Mouse (Mus musculus): ENCODE data around the gene Tas1r3.

The Tas1r3 gene

DNA sequence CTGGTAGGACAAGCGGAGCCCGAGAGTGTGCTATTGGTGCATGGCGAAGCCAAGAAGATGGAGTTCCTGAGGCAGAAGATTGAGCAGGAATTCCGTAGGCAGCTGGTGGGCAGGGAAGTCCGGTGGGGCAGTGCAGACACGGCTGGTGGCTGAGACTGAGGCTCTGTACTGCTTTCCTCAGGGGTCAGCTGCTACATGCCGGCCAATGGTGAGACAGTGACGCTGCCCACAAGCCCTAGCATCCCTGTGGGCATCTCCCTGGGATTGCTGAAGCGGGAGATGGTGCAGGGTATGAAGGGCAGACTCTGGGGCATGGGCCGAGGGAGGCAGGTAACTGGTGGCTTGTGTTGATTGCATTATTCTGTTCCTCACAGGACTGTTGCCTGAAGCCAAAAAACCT lies 24.5 kb upstream of the Tas1r3 start:
- DNase-seq (ENCODE audit: low read depth in 1 of 2, low spot score in 2 of 2) = no peak

DNA sequence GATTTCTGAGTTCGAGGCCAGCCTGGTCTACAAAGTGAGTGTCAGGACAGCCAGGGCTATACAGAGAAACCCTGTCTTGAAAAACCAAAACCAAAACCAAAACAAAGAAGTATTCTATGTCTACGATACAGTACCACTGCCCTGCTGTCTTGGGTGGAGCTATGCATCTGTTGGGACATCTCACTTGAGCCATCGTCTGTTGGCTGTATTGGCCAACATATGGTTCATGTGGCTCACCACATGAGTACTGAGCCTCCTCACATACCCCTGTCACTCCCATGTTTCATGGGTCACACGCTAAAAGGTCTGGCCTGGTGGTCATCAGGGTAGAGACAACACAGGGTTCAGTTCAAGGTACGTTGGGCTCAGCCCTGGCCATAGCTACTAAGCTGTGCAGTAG lies 23.2 kb upstream of the Tas1r3 start:
- no peak for DNase-seq (ENCODE audit: low read depth in 1 of 2, low spot score in 2 of 2)

DNA sequence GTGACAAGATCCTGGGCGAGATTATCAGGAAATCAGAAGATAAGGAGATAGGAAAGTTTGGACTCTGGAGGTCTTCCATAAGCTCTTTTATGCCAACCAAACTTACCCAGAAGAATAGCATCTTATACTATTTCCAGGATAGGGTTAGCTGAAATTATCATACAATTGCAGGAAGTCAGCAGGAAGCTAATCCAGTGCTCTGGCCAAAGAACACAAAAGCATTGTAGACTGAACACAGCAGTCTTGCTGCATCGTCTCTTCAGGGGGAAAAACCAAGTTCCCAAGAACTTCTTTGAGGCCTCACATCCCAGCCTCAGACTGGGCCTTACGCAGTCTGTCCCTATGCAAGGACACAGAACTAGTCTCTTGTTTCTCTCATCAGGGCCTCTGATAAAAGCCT lies 20.4 kb upstream of the Tas1r3 start:
- no peak for DNase-seq (ENCODE audit: low read depth in 1 of 2, low spot score in 2 of 2)

DNA sequence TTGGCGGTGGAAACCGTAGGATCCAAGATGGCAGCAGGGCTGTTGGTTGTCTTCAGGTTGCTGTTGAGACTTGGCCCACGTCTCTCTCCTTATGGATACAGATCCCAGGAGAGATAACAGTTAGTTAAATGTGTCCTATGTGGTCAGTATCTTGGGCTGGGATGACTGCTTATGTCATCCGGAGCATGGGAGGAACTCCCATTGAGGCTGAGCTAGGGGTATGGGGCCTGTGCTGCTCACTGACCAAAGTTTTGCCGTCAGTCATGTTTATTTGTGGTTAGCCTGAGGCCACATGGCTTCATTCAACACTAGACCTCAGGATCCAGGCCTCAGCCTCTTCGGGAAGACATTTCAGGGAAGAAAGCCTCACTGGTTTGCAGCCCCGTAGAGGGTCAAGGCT lies 8.2 kb upstream of the Tas1r3 start:
- no peak for DNase-seq (ENCODE audit: low read depth in 1 of 2, low spot score in 2 of 2)

DNA sequence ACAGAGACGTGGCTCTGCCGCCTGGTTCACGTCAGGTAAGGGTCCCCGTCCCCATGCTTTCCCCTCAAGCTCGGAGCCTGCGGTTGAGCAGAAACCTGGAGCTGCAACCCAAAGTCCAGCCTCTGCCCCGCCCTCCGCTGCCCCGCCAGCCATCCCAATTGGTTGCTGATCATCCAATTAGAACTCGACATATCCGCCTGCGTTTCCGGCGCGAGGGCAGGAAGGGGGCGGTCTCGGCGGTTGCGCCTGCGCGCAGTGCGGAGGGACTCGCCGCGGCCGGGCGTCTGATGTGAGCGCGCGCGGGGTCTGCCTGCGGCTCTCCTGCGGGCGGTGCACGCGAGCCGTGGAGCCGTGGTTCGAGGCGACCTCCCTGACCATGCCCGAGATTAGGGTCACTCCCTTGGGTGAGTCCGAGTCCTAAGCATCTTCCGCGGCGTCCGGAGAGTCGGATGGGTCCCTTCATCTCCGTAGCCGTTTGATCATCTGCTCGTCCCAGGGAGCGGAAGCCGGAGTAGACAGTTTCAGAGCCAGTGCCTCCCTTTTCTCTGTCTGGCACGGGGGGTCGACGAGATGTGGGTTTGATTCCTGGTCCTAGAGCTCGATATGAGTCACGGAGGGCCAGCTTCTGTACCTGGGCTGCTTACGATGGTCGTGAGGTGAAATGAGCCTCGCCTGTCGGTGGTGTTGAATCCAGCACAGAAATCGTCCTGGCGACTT lies 6.3 kb upstream of the Tas1r3 start, which contains the start of the genes Cptp and Ints11:
Gene Cptp, minus strand, starts transcription at position 124 of the 717 bp plus-strand sequence.
Gene Ints11, plus strand, starts transcription at position 230 of the 717 bp plus-strand sequence.
- peak; percentile 78 to 90 for DNase-seq (ENCODE audit: low read depth in 1 of 2, low spot score in 2 of 2)

DNA sequence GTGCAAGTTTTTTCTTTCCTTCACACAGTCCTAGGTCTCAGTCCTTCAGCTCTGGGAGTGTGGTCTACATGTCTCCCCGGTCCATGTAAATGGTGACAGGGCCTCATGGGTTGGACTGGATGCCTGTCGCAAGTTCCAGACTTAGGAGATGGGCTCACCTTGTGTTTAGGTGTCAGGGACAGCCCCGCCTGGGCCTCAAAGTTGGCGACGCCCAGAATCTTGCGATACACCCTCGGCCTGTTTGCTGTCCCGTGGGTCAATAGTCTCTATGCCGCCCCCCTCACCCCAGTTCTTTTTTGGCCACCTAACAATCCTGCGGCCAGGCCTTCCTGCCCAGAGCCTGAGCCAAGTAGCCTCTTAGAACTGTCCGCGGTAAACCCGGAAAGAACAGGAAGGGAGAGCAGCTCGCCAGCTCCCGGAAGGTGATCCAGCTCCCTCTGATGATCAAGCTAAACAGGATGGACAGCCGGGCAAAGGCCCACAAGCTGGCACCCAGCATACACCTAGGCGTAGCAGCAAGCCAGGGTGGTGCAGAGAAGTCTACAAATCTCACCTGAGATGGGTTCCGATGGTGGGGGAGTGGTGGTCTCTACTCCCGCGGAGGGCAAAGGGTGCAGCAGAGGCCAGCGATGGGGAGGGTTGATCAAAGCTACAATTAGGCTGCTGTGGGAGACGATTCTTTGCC lies 5.6 kb upstream of the Tas1r3 start:
- DNase-seq (ENCODE audit: low read depth in 1 of 2, low spot score in 2 of 2) = no peak

DNA sequence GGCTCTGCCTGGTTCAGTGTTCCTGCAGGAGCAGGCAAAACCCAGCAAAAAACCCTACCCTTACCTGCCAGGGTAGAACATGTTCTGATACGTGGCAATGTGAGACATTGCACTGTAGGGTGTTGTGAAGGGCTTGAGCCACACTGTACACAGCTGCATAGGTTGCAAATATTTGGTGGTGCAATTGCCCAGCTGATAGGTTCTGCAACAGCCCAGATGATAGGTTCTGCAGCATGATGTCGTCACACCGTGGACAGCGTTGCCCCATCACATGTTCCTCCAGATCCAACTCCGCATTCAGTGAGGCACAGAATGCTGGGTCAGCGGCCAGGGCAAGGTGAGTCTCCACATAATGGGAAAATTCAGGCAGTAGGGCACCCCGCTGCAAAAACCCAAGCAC lies 1.4 kb downstream of the Tas1r3 start:
- DNase-seq (ENCODE audit: low read depth in 1 of 2, low spot score in 2 of 2) = no peak

DNA sequence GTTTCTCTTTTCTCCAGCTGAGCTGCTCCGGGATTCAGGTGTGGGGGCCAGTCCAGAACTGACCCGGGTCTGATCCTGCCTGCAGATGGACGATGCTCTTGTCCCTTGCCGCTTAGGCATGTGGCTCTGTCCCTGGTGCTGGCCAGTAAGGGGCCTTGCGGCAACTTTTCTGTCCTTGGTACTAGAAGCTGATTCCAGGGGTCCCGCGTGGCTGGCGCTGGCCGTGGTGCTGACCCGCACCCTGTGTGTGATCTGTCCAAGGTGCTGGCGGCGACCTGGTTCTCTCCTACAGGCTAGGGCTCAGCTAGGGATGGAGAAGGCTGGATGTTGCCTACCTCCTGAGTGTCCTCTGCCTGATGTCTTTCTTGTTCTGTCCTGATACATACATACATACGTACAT lies 3.8 kb downstream of the Tas1r3 start:
- no peak for DNase-seq (ENCODE audit: low read depth in 1 of 2, low spot score in 2 of 2)

DNA sequence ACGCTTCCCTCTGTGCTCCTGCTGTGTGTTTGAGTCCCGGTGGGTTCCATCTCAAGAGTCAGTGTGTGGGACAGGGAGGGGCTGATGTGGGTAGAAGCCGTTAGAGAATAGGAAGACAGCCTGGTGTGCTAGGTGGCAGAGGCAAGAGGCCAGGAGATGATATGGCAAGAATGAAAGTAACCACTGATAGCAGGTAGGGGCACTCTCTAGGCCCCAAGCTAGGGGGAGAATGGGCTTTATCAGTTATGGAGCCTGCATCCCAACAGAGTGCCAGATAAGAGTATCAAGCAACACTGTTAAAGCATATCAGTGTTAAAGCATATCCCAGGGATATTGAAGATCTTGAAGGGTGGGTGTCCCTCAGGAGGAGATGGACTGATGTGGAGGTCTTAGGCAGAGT lies 6.3 kb downstream of the Tas1r3 start:
- DNase-seq (ENCODE audit: low read depth in 1 of 2, low spot score in 2 of 2) = no peak

DNA sequence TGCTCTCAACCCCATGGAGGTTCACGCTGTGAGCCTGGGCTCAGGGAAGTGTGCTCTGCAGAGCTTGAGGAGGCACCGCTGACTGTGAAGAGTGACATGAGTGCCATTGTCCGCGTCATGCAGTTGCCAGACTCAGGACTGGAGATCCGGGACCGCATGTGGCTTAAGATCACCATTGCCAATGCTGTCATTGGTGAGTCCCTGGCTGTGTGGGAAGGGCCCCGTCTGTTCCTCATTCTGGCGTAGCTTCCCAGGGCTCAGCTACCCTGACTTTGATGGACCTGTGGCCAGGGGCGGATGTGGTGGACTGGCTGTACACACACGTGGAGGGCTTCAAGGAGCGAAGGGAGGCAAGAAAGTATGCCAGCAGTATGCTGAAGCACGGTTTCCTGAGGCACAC lies 7.1 kb downstream of the Tas1r3 start:
- no peak for DNase-seq (ENCODE audit: low read depth in 1 of 2, low spot score in 2 of 2)

DNA sequence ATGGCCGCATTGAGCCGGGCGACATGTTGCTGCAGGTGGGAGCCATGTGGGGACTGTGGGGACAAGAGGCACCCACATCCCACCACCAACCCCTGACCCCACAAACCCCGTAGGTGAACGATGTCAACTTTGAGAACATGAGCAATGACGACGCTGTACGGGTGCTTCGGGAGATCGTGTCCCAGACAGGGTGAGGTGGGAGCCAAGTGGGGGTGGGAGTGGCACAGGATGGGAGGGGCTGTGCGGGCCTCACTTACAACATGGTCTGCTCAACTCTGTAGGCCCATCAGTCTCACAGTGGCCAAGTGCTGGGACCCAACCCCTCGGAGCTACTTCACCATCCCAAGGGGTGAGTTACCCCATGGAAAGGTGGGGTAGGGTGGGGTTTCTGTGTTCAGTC lies 8.2 kb downstream of the Tas1r3 start:
- no peak for DNase-seq (ENCODE audit: low read depth in 1 of 2, low spot score in 2 of 2)

DNA sequence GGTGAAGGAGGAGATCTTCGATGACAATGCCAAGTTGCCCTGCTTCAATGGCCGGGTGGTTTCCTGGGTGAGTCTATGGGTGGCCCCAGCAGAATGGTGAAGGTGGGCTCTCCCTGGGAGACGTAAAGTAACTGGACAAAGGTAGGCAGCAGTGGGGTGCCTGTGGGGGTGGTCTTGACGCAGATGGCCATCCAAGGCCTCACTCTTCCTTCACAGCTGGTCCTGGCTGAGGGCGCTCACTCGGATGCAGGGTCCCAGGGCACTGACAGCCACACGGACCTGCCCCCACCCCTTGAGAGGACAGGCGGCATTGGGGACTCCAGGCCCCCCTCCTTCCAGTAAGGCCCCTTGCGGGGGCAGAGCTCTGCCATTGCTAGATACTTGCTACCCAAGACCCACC lies 9.7 kb downstream of the Tas1r3 start:
- DNase-seq (ENCODE audit: low read depth in 1 of 2, low spot score in 2 of 2) = no peak

DNA sequence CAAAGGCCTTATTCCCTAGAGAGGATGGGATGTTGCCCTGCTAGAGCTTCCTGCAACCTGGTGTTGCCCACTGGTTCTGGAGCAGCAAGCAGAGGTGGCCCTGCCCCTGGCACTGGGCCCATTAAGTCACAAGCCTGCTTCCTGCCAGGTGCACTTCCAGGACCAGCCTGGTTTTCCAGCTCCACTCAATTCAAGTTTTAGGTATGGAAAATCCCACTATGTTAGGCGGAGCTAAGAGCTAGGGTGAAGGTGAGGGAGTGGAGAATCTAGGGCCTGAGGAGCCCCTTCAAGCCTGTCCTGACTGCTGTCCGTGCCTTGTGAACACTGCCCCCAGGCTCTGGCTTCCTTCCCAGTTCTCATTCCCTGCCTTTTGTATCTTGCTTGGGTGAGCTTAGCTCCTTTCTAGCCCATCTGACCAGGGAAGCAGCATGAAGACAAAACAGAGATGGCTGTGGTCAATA lies 11.2 kb downstream of the Tas1r3 start:
- DNase-seq (ENCODE audit: low read depth in 1 of 2, low spot score in 2 of 2) = no peak

DNA sequence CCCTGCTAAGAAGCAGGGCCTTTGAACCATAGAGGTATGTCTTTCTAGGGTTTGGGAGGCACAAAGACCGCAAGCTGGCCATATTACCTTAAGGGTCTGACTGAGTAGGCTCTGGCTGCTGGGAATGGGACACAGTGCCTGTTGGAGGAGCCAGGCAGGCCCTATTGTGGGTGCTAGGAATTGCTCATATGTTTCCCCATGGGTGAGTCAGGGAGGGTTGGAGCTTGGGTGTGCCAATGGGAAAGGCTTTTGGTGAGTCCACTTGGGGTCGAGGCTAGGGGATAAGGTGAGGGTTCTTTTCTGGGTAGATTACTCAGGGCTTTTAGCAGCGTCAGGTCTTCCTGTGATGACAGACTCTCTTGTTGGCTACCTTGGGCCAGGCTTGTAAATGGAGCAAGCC lies 11.8 kb downstream of the Tas1r3 start:
- no peak for DNase-seq (ENCODE audit: low read depth in 1 of 2, low spot score in 2 of 2)

DNA sequence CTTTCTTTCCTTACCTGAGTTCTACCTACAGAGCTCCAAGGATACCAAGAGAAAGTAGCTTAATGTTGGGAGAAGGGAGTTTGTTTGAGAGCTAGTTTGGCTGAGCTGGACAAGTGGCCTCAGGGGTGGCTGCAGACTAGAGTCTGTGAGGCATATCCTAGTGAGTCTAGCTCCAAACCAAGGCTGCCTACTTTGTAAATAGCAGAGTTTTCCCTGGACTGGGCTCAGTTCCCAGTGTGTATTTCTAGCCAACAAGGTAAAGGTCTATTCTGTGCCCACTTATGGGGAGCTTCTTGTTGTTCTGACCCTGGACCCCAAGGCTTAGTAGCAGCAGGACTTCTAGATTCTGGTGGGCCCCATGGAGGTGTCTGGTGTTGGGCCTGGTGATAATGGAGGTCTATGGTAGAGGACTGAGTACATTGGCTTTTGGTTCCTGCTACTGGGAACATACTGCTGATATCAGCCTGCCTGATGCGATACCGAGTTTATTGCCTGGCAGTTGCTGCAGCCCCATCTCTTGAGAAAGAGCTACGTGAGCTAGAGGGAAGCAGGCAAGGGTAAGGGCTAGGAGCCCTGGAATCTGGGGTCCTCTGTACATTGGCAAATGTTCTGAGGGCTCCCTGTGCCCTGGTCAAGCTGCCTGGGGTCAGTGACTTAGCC lies 13.2 kb downstream of the Tas1r3 start:
- no peak for DNase-seq (ENCODE audit: low read depth in 1 of 2, low spot score in 2 of 2)

DNA sequence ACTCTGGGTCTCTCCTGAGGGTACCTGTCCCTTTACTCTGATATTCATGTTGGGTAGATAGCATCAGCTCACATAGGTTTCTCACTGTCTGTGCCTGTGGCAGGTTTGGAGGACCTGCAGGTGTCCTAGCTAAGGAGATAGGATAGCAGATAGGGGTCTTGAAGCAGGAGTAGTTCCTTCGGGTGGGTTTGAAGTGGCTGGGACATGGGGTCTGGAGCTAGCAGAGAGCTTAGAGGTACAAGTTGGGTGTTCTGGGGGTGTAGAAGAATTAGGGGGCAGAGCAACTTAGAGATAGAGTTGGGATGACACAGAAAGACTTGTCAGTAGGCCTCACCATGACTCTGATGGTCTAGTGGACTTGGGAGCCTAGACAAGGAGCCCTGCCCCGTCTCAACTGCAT lies 13.8 kb downstream of the Tas1r3 start:
- DNase-seq (ENCODE audit: low read depth in 1 of 2, low spot score in 2 of 2) = no peak

DNA sequence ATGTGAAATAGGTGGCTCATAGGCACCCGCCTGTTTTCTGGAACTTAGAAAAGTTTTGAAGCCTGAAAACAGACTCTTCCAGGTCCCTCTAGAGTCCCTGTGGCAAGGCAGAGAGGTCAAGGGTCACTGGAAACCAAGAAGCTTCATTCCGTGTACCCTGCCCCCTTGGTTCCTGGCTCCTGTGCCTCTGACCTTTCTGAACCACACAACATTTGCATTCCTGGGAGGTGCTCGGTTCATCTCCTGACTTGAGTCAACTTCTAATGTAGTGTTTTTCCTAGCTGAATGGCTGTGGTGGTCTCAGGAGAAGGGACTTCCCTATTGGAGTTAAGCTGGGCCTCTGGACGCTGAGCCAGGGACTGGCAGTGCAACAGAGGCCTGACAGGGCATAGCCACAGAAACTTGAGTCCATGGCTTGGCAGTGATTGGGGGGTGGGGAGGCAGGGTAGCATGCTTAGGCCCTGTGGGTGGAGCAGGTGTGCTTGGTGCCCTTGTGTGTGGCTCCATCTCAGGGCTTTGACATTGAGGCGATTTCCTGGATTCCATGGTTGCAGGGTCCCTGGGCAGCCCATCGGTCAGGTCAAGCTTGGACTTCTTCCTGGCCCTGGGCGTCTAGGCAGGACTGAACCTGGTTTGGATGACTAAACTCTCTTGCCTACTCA lies 14.6 kb downstream of the Tas1r3 start:
- DNase-seq (ENCODE audit: low read depth in 1 of 2, low spot score in 2 of 2) = no peak

DNA sequence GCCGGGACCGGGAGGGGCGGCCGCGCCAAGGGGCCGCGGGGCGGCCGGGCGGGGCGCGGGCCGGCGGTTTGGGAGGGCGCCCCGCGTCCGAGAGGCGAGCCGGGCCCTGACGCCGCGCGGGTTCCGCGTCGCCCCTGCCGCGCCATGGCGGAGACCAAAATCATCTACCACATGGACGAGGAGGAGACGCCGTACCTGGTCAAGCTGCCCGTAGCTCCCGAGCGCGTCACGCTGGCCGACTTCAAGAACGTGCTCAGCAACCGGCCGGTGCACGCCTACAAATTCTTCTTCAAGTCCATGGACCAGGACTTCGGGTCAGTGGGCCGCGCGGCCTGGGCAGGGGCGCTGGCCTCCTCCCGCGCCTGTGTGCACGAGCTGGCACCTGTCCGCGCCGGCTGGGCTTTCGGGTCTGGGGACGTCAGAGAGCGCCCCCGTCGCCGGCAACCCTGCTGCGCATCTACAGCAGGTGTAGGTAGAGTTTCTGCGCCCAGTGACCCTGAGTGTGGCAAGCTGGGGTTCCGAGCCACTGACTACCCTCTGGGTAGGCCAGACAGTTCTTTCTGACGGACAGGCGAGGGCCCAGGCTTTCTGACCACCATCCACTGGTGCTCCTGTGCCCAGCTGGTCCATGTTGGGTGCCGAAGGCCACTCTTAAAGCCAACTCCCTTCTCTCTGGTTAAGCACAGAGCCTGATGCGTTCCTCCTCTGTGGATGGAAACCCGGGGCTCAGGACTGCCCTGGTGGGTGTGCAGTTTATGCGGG lies 15.4 kb downstream of the Tas1r3 start:
- DNase-seq (ENCODE audit: low read depth in 1 of 2, low spot score in 2 of 2) = no peak

DNA sequence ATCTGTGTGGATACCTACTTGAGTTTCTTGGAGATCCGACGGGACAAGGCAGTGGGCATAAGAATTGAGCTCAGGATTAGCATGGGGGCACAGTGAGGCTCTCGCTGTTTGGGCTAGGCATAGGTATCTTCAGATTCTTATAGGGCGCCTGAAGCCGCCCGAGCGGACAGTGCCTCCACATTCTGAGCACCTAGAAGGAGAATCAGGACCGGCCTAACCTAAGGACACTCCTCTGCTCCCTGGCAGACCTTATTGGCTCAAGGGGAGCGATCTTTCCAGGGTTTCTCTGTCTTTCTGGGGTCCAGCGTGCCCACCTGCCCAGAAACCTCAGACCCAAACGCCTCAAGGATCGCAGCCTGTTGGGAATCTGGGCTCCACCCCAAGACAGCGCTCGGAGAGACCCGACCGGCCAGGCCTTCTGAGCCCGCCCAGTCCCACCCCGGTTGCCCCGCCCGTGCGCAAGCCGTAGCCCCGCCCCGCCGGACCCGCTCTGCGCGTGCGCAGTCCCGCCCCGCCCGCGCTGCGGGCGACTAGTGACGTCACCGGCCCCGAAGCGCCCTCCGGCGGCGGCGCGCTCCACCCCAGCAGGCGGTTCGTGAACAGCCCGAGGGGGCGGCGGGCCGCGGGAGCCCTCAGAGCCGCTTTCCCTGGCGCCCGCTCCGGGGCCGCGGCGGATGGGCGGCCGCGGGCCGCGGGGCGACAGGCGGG lies 16.1 kb downstream of the Tas1r3 start, which contains the start of gene Dvl1:
Gene Dvl1, plus strand, starts transcription at position 532 of the 708 bp plus-strand sequence.
- peak; percentile 71 to 90 for DNase-seq (ENCODE audit: low read depth in 1 of 2, low spot score in 2 of 2)

DNA sequence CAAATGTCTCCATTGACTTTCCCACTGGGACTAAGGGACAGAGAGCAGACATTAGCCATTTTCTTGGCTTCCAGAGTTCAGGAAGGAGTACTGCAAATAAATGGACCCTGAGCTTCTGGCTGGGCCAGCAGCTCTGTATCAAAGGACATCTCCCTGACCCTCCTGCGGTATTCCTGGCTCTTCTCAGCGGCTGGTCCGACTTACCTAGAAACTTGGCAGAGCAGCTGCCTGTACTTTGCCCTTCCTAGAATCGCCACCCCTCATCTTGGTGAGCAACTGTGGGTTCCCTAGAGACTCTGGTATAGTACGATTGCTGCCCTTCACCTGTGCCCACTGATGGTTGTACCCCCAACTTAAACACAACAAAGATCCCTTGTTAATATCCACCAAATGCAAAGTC lies 19.9 kb downstream of the Tas1r3 start:
- DNase-seq (ENCODE audit: low read depth in 1 of 2, low spot score in 2 of 2) = no peak

Data from monocyte, adult 2 months (primary cell).